Mouse (Mus musculus): ENCODE measurements around the gene Camk1d.

Camk1d gene

GRCm38 (mm10) chr2:5663499-5663898 lies 50.8 kb downstream of the Camk1d start:
- no peak for DNase-seq (ENCODE audit: low spot score in 2 of 2)

DNA sequence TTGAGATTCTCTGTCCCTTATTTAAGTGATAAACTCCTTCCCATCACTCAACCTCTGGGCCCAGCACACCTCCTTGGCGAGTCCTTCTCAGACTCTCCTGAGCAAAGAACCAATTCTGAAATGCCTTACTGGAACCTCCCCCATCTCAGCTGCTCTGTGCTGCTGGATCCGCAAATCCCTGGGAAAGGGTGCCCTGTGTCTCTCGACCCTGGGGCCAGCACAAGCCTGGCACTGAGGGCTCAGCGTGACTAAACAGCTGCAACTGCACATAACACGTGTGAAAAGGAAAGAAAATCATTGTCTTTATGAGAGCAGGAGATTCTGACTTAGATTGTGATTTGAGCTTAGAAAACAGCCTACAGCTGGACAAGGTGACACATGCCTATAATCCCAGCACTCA lies 52.4 kb downstream of the Camk1d start:
- DNase-seq (ENCODE audit: low spot score in 2 of 2) = no peak

- DNase-seq (ENCODE audit: low spot score in 2 of 2) = no peak
Observed at GRCm38 (mm10) chr2:5658000-5658399, 56.3 kb downstream of the Camk1d start.

- no peak for DNase-seq (ENCODE audit: low spot score in 2 of 2)
Observed at GRCm38 (mm10) chr2:5656326-5656725, 58.0 kb downstream of the Camk1d start.

DNA sequence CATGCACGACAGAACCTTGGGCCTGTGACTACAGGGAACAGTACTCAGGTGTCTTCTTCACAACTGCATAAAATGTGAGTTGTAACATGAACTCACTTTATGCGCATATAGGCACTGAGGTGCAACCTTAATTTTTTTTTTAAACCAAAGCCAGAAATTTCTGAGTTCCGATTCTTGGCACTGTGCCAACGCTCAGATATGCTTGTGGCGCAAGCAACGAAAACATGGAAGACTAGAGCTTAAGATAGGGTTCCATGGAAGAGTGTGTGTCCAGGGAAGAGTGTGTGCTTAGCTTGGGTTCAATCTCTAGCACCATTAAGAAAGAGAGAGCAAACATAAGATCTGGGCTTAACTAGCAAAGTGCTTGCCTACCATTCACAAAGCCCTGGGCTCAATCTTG lies 62.2 kb downstream of the Camk1d start:
- no peak for DNase-seq (ENCODE audit: low spot score in 2 of 2)

DNA sequence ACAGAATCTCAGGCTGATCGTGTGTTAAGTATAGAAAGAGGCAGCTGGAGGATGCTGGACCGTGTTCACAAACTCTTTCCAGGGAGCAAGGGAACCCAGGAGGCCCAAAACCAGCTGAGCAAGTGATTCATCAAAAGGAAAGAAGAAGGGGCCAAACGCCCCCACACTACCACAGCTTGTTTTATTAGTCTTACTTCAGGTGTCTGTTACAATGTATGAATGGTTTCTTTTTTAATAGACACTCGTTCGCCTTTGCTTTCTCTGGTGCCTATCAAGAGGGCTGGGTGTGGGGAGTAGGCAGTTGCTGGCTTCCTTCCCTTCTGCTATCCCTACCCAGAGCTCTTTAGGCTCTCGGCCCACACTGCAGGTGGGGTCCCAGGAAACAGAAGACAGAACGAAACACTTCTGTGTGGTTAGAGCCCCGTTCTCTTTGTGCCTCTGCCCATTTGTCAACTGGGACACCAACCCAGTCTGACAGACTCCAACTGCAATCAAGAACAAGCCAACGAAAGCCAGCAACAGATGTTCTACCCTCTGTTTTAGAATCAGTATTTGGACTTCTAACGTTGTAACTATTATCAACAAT lies 62.9 kb downstream of the Camk1d start:
- DNase-seq (ENCODE audit: low spot score in 2 of 2) = no peak

GRCm38 (mm10) chr2:5649226-5649625 lies 65.1 kb downstream of the Camk1d start:
- DNase-seq (ENCODE audit: low spot score in 2 of 2) = no peak

GRCm38 (mm10) chr2:5648764-5649163 lies 65.6 kb downstream of the Camk1d start:
- DNase-seq (ENCODE audit: low spot score in 2 of 2) = no peak

- no peak for DNase-seq (ENCODE audit: low spot score in 2 of 2)
Observed at GRCm38 (mm10) chr2:5646322-5646721, 68.0 kb downstream of the Camk1d start.

DNA sequence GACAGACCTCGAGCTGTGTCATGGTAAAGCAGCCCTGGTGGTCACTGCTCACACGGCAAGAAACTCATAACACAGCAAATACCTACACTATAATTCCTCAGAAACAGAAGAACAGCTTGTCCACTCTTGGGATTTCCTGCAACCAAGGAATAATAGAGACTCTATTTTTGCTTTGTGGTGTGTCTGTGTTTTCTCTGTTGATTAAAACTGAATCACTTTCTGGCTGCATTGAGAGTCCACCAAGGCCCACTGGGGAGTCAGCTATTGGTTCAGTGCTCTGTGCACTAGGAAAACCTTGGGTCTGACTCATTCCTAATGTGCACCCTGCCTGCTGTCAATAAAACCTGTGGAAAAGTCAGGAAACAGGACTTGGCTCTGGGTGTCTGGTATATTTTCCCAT lies 68.7 kb downstream of the Camk1d start:
- no peak for DNase-seq (ENCODE audit: low spot score in 2 of 2)

GRCm38 (mm10) chr2:5643937-5644336 lies 70.4 kb downstream of the Camk1d start:
- DNase-seq (ENCODE audit: low spot score in 2 of 2) = no peak

DNA sequence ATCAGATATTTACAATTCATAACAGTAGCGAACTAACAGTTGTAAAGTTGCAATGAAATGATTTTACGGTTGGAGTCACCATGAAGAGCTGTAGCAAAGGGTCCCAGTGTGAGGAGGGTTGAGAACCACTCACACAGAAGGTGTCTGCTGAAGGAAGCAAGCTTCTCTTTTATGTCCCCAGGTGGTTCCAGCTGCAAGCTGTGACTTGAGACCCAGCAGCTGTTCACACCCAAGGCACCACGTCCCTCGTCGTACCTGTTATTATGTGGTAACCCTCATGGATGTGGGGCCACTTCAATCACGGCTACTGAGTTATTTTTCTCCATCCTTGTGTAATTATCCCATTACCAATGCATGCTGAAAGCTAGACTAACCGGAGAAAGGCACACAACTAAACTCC lies 71.1 kb downstream of the Camk1d start:
- DNase-seq (ENCODE audit: low spot score in 2 of 2) = no peak

DNA sequence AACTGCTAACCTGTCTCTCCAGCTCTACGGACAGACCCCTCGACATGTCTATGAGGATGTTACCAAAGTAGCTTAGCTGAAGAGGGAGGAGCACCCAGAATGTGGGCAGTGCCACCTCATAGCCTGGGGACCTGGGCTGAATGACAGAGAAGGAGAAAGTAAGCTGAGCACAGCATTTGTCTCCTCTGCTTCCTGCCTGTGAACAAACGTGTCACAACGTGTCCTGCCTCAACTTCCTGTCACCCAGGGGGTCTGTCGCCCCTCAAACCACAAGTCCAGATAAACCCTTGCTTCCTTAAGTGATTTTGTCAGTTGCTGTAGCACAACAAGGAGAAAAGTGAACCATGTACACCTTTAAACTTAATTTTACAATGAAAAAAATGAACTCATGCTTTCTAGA lies 71.7 kb downstream of the Camk1d start:
- no peak for DNase-seq (ENCODE audit: low spot score in 2 of 2)

GRCm38 (mm10) chr2:5641678-5642077 lies 72.6 kb downstream of the Camk1d start:
- no peak for DNase-seq (ENCODE audit: low spot score in 2 of 2)

- DNase-seq (ENCODE audit: low spot score in 2 of 2) = no peak
Observed at GRCm38 (mm10) chr2:5640586-5640985, 73.7 kb downstream of the Camk1d start.

DNA sequence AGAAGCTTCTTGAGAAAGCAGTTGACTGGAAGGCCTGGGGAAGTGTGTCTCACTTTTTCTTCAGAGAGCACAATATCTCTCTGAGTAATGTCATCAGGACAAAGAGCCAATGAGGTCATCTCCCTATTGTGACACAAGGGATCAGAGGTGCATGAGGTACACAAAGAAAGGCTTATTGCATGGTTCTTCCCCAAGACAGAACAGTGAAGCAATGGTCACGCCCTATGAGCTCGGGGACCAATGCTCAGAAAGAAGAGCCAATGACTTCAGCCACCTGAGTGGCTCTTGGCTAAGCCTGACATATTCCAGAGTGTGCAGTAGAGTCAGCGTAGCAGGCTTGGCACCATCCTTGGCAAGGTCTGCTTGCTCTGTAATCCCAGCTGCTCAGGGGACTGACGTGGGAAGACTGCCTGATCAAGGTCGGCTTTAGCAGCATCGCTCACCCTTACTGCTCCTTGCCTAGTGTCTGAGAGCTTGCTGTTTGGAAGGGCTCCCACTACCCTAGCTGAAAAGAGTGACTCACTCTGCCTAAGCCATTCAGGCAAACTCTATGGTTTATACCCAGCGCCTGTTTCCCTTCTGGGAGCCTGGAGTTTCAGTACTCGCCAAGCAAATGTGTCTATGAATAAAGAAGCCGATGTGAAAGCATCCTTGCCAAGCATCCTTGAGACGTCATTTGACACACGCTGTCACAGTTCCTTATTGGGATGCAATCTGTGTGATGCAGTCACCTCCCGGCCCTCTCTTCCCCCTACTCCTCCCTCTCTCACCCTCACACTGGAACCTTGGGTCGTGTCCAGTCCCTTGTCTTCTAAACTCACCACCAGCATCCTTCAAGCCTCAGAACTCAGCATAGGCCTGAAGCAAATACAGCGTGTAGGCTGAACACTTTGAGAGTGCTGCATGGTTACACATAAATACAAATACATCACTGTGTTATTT lies 77.2 kb downstream of the Camk1d start:
- peak; percentile 36 to 52 for DNase-seq (ENCODE audit: low spot score in 2 of 2)

GRCm38 (mm10) chr2:5632355-5632684 lies 82.0 kb downstream of the Camk1d start:
- DNase-seq (ENCODE audit: low spot score in 2 of 2) = no peak

- DNase-seq (ENCODE audit: low spot score in 2 of 2) = no peak
Observed at GRCm38 (mm10) chr2:5631676-5632354, 82.5 kb downstream of the Camk1d start.

GRCm38 (mm10) chr2:5630710-5631109 lies 83.6 kb downstream of the Camk1d start:
- DNase-seq (ENCODE audit: low spot score in 2 of 2) = no peak

GRCm38 (mm10) chr2:5624379-5624778 lies 89.9 kb downstream of the Camk1d start:
- no peak for DNase-seq (ENCODE audit: low spot score in 2 of 2)

DNA sequence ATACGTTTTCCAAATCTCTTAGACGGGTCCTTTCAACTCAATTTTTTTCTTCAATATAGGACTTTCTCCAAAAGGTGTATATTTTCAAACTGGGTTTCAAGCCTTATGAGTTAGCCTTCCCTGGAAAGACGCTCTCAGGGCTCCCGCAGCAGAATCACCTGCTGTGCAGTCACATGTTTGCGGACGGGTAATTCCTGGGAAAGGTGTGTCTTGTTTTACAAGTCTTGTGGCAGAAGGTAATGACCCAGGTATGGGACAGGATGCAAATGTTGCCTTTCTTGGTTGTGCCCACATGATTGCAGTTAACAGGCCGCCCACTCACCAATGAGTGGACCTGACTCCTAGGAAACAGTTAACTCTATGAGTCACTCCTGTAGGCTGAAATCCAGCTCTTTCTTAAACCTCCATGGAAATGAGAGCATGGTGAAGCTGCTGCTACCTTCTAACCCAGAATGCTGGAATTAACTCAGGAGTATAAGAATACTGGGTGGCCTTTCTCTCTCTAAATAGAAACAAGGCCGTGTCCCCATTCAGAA lies 95.9 kb downstream of the Camk1d start:
- DNase-seq (ENCODE audit: low spot score in 2 of 2) = no peak

DNA sequence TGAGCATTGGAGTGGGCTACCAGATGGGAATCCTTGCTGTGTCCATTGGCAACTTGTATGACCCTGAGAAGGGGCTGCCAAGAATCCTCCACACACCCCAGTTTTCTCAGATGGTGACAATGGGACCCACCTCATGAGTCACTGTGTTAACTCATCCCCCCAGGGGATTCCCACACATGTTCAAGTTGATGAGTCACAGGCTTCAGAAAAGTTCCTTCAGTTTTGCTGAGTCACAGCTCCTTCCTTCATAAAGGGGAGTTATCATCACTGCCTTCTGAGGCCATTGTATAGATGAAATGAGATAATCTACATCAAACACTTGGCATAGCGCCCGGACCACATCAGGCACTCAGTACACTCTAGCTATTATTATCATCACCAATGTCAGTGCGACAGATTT lies 99.4 kb downstream of the Camk1d start:
- DNase-seq (ENCODE audit: low spot score in 2 of 2) = peak in 1 of 2 experiments; percentile 44

GRCm38 (mm10) chr2:5614308-5614705 lies 100.0 kb downstream of the Camk1d start:
- DNase-seq (ENCODE audit: low spot score in 2 of 2) = no peak
